13 mouse cellular contexts compared by ENCODE assay signal in the genomic region with DNA sequence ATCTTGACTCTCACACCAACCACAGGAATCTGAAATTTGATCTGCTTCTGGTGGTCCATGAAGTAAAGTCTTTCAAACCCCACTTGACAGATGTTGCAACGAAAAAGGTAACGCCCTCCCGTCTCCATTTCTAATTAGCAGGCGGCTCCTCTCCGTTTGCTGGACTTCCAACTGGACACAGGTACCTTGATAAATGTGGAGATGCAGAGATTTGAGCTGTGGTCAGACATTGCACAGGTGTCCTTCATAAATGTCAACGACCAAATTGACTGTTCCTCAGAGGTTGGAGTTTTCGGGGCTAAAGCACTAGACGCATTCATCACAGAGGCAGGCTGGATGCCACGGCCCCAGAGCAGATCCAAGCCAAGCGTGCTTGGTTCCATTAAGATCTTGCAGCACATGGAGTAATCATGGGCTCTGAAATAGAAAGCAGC. TPM values are rescaled to one million over a fixed set of nuclear protein-coding genes. Genes with fewer than 3 reads are reported as not detected.
DNase-seq lines count a peak whose midpoint lies in the region; ATAC-seq lines count a peak whose summit lies in the region.
"Had no signal": no experiment of that assay in that cellular context is flagged by ENCODE, and none has a peak within 500 bp of the region (broad histone marks: within the 10 kb centered on the region; RNA-seq: fewer than 3 reads in every experiment).

No protein-coding gene starts in this region.

- peak overlapping the region; percentile 14; the same call in 1 of the 2 replicates for H3K4me3 ChIP-seq in heart, embryonic 13.5 days
- H3K4me3 ChIP-seq in lung, embryonic 15.5 days, result peak overlapping the region; percentile 19; the same call in 1 of the 2 replicates
- H3K4me3 ChIP-seq in intestine, embryonic 14.5 days (ENCODE audit: low read depth, low read length), result no peak overlapping the region
- peak overlapping the region; percentile 13 for H3K4me3 ChIP-seq in stomach, embryonic 16.5 days (replicated peaks; ENCODE audit: low read length)
- no peak overlapping the region for H3K4me3 ChIP-seq in forebrain, embryonic 16.5 days (replicated peaks; ENCODE audit: low read length)
- H3K4me3 ChIP-seq: erythroblast, embryonic 14.5 days had no signal

- peak overlapping the region; percentile 47 for H3K4me2 ChIP-seq in heart, embryonic 13.5 days
- H3K4me2 ChIP-seq in lung, embryonic 15.5 days, result peak overlapping the region; percentile 36
- peak overlapping the region; percentile 41 for H3K4me2 ChIP-seq in intestine, embryonic 14.5 days (ENCODE audit: low read length)
- H3K4me2 ChIP-seq in stomach, embryonic 16.5 days (ENCODE audit: low read depth, low read length), result peak overlapping the region; percentile 46
- no peak overlapping the region for H3K4me2 ChIP-seq in forebrain, embryonic 16.5 days (ENCODE audit: low read length)

- no peaks in the 10 kb centered on the region for H3K36me3 ChIP-seq in heart, embryonic 13.5 days
- no peaks in the 10 kb centered on the region for H3K36me3 ChIP-seq in lung, embryonic 15.5 days
- no peaks in the 10 kb centered on the region for H3K36me3 ChIP-seq in intestine, embryonic 14.5 days (ENCODE audit: control insufficient read depth, insufficient read depth, low read length)
- H3K36me3 ChIP-seq in stomach, embryonic 16.5 days (ENCODE audit: control insufficient read depth, insufficient read depth, low read length), result no peaks in the 10 kb centered on the region
- H3K36me3 ChIP-seq in forebrain, embryonic 16.5 days (ENCODE audit: control insufficient read depth, insufficient read depth), result no peaks in the 10 kb centered on the region

- no peak for ATAC-seq in heart, embryonic 13.5 days (ENCODE audit: extremely low read depth, insufficient number of reproducible peaks, low FRiP score, low TSS enrichment)
- ATAC-seq in lung, embryonic 15.5 days (ENCODE audit: borderline replicate concordance, extremely low read depth, low FRiP score, low TSS enrichment), result no peak
- ATAC-seq in intestine, embryonic 14.5 days (replicated peaks; ENCODE audit: low FRiP score, low TSS enrichment, low read depth), result no peak
- no peak for ATAC-seq in stomach, embryonic 16.5 days (ENCODE audit: insufficient read depth, low FRiP score)
- no peak for ATAC-seq in forebrain, embryonic 16.5 days

- H3K9me3 ChIP-seq in heart, embryonic 13.5 days, result no peaks in the 10 kb centered on the region
- no peaks in the 10 kb centered on the region for H3K9me3 ChIP-seq in lung, embryonic 15.5 days
- no peaks in the 10 kb centered on the region for H3K9me3 ChIP-seq in intestine, embryonic 14.5 days (ENCODE audit: control insufficient read depth, low read length)
- no peaks in the 10 kb centered on the region for H3K9me3 ChIP-seq in stomach, embryonic 16.5 days (replicated peaks; ENCODE audit: control insufficient read depth, low read length)
- H3K9me3 ChIP-seq in forebrain, embryonic 16.5 days (ENCODE audit: control insufficient read depth, low read length), result no peaks in the 10 kb centered on the region; the same call in 1 of the 2 replicates

- H3K27me3 ChIP-seq in heart, embryonic 13.5 days (replicated peaks), result no peaks in the 10 kb centered on the region
- no peaks in the 10 kb centered on the region for H3K27me3 ChIP-seq in lung, embryonic 15.5 days
- no peaks in the 10 kb centered on the region for H3K27me3 ChIP-seq in intestine, embryonic 14.5 days (replicated peaks; ENCODE audit: control insufficient read depth, insufficient read depth, low read length)
- H3K27me3 ChIP-seq in stomach, embryonic 16.5 days (ENCODE audit: control insufficient read depth, insufficient read depth, low read length), result no peaks in the 10 kb centered on the region
- H3K27me3 ChIP-seq in forebrain, embryonic 16.5 days (replicated peaks; ENCODE audit: control insufficient read depth, insufficient read depth, low read length), result no peaks in the 10 kb centered on the region

- H3K4me1 ChIP-seq in heart, embryonic 13.5 days, result no peaks in the 10 kb centered on the region
- no peaks in the 10 kb centered on the region for H3K4me1 ChIP-seq in lung, embryonic 15.5 days
- peaks cover 9% of the 10 kb centered on the region; the same call in 1 of the 2 replicates for H3K4me1 ChIP-seq in intestine, embryonic 14.5 days (replicated peaks; ENCODE audit: control insufficient read depth, insufficient read depth, low read length)
- no peaks in the 10 kb centered on the region for H3K4me1 ChIP-seq in stomach, embryonic 16.5 days (ENCODE audit: control insufficient read depth, insufficient read depth, low read length)
- no peaks in the 10 kb centered on the region for H3K4me1 ChIP-seq in forebrain, embryonic 16.5 days (replicated peaks; ENCODE audit: control insufficient read depth, insufficient read depth, low read length)

- no peak overlapping the region for H3K27ac ChIP-seq in heart, embryonic 13.5 days (replicated peaks)
- H3K27ac ChIP-seq in lung, embryonic 15.5 days, result no peak overlapping the region
- 0 out of 2 replicates have a peak overlapping the region, but pooled peaks have one; percentile 23 for H3K27ac ChIP-seq in intestine, embryonic 14.5 days (ENCODE audit: low read depth)
- H3K27ac ChIP-seq in stomach, embryonic 16.5 days (ENCODE audit: low read length), result no peak overlapping the region
- H3K27ac ChIP-seq in forebrain, embryonic 16.5 days (ENCODE audit: low read length), result no peak overlapping the region

- DNase-seq in heart, postnatal 25 days (ENCODE audit: low spot score), result no peak
- no peak for DNase-seq in lung, adult 18-20 months
- DNase-seq in intestine, embryonic 14.5 days (ENCODE audit: low spot score), result no peak
- no peak for DNase-seq in adrenal gland, adult (ENCODE audit: inconsistent age in 2 of 2, low spot score in 1 of 2)
- DNase-seq: adrenal gland, adult 8-10 months; cerebellum, adult 11 months; gastrocnemius, postnatal 10 days; kidney, adult 8-10 months had no signal

- 44% methylated on average over 10 of the region's 10 CpGs for whole genome bisulfite sequencing in heart, embryonic 13.5 days
- 22% methylated on average over 10 of the region's 10 CpGs for WGBS in lung, embryonic 15.5 days
- 34% methylated on average over 10 of the region's 10 CpGs for WGBS in intestine, embryonic 14.5 days
- WGBS in stomach, embryonic 16.5 days, result 29% methylated on average over 10 of the region's 10 CpGs
- 75% methylated on average over 10 of the region's 10 CpGs for WGBS in forebrain, embryonic 16.5 days

- no peak overlapping the region for H3K9ac ChIP-seq in heart, embryonic 13.5 days
- no peak overlapping the region for H3K9ac ChIP-seq in lung, embryonic 15.5 days
- H3K9ac ChIP-seq in intestine, embryonic 14.5 days (ENCODE audit: low read length), result no peak overlapping the region
- H3K9ac ChIP-seq in stomach, embryonic 16.5 days (ENCODE audit: low read length), result no peak overlapping the region
- no peak overlapping the region for H3K9ac ChIP-seq in forebrain, embryonic 16.5 days (replicated peaks; ENCODE audit: low read depth, low read length)

- intact Hi-C loops in heart, postnatal 25 days (cut with DNase I), result no loop called here

RNA-seq across cellular contexts. Expression of gene Intu, which starts 47.8 kb away (rescaled TPM):
- polyA plus RNA-seq in heart, embryonic 13.5 days (2015; fragmentation: Nextera tagmentation; extraction: Ambion mirVana), result 2.8 and 3.1 TPM in 2 replicates
- 10 to 100 TPM; 12.7 to 18.2 TPM for total RNA-seq in heart, postnatal 25 days (2021)
- 2.4 TPM in 2 replicates for polyA plus RNA-seq in lung, embryonic 15.5 days (2015; fragmentation: Nextera tagmentation; extraction: Ambion mirVana)
- polyA plus RNA-seq in intestine, embryonic 14.5 days (2014; fragmentation: Nextera tagmentation; extraction: Ambion mirVana), result 3.5 and 4.4 TPM in 2 replicates
- polyA plus RNA-seq in stomach, embryonic 16.5 days (2015; fragmentation: Nextera tagmentation; extraction: Ambion mirVana), result 1.8 and 2.3 TPM in 2 replicates
- polyA plus RNA-seq in forebrain, embryonic 16.5 days (2015; fragmentation: Nextera tagmentation; extraction: Ambion mirVana), result 3.9 and 4.1 TPM in 2 replicates

Comparison
In these comparisons a context has a peak if more than half of its experiments do, and no peak if none do; other contexts are left out.
1. H3K4me3 ChIP-seq: peak in heart, embryonic 13.5 days (single experiment), lung, embryonic 15.5 days (single experiment) and stomach, embryonic 16.5 days (single experiment); none in intestine, embryonic 14.5 days (single experiment) and forebrain, embryonic 16.5 days (single experiment).